Mouse (Mus musculus): ENCODE measurements around the gene Skiv2l. TPM values are rescaled to one million over a fixed set of nuclear protein-coding genes. Genes with fewer than 3 reads are reported as not detected.

Skiv2l gene
- polyA plus RNA-seq, 1 experiment from 2014 or later: 45.9 TPM

- Histone ChIP-seq H3K4me1 (replicated peaks; ENCODE audit: control insufficient read depth, insufficient read depth, low read length) (peaks cover 5% of the 10 kb centered on the region; the same call in 1 of the 2 replicates), H3K9ac (ENCODE audit: low read length) (no peak overlapping the region), H3K4me3 (ENCODE audit: low read depth, low read length) (no peak overlapping the region), H3K9me3 (ENCODE audit: control insufficient read depth, low read length) (no peaks in the 10 kb centered on the region), H3K36me3 (ENCODE audit: control insufficient read depth, insufficient read depth, low read length) (peaks cover 26% of the 10 kb centered on the region), H3K27ac (ENCODE audit: low read depth) (no peak overlapping the region), H3K4me2 (ENCODE audit: low read length) (no peak overlapping the region), H3K27me3 (replicated peaks; ENCODE audit: control insufficient read depth, insufficient read depth, low read length) (no peaks in the 10 kb centered on the region)
- ATAC-seq (replicated peaks; ENCODE audit: low FRiP score, low TSS enrichment, low read depth) (no peak), DNase-seq (ENCODE audit: low spot score) (no peak)
- 84% methylated on average over 9 of the region's 9 CpGs for WGBS
These were observed 10.5 kb upstream of the Skiv2l start for GRCm38 (mm10) chr17:34860514-34860913.

GRCm38 (mm10) chr17:34858670-34859069 is 8.7 kb upstream of the Skiv2l start:
- Histone ChIP-seq H3K36me3 (ENCODE audit: control insufficient read depth, insufficient read depth, low read length) (peaks cover 44% of the 10 kb centered on the region), H3K9ac (ENCODE audit: low read length) (no peak overlapping the region), H3K27me3 (replicated peaks; ENCODE audit: control insufficient read depth, insufficient read depth, low read length) (no peaks in the 10 kb centered on the region), H3K27ac (ENCODE audit: low read depth) (no peak overlapping the region), H3K9me3 (ENCODE audit: control insufficient read depth, low read length) (no peaks in the 10 kb centered on the region), H3K4me1 (replicated peaks; ENCODE audit: control insufficient read depth, insufficient read depth, low read length) (peaks cover 5% of the 10 kb centered on the region; the same call in 1 of the 2 replicates), H3K4me2 (ENCODE audit: low read length) (no peak overlapping the region), H3K4me3 (ENCODE audit: low read depth, low read length) (no peak overlapping the region)
- ATAC-seq (replicated peaks; ENCODE audit: low FRiP score, low TSS enrichment, low read depth) (no peak), DNase-seq (ENCODE audit: low spot score) (no peak)
- WGBS: 81% methylated on average over 4 of the region's 4 CpGs

GRCm38 (mm10) chr17:34855825-34856224 is 5.8 kb upstream of the Skiv2l start:
- Histone ChIP-seq H3K4me1 (replicated peaks; ENCODE audit: control insufficient read depth, insufficient read depth, low read length) (peaks cover 7% of the 10 kb centered on the region), H3K4me2 (ENCODE audit: low read length) (no peak overlapping the region), H3K4me3 (ENCODE audit: low read depth, low read length) (no peak overlapping the region), H3K27ac (ENCODE audit: low read depth) (no peak overlapping the region), H3K9me3 (ENCODE audit: control insufficient read depth, low read length) (no peaks in the 10 kb centered on the region), H3K27me3 (replicated peaks; ENCODE audit: control insufficient read depth, insufficient read depth, low read length) (no peaks in the 10 kb centered on the region), H3K9ac (ENCODE audit: low read length) (no peak overlapping the region), H3K36me3 (ENCODE audit: control insufficient read depth, insufficient read depth, low read length) (peaks cover 63% of the 10 kb centered on the region)
- WGBS: 37% methylated on average over 3 of the region's 3 CpGs
- peak; percentile 29; the same call in 1 of the 2 replicates for ATAC-seq (replicated peaks; ENCODE audit: low FRiP score, low TSS enrichment, low read depth)
- DNase-seq (ENCODE audit: low spot score): peak; percentile 75

- Histone ChIP-seq H3K4me2 (ENCODE audit: low read length) (no peak overlapping the region), H3K4me1 (replicated peaks; ENCODE audit: control insufficient read depth, insufficient read depth, low read length) (peaks cover 8% of the 10 kb centered on the region), H3K36me3 (ENCODE audit: control insufficient read depth, insufficient read depth, low read length) (peaks cover 63% of the 10 kb centered on the region), H3K27me3 (replicated peaks; ENCODE audit: control insufficient read depth, insufficient read depth, low read length) (no peaks in the 10 kb centered on the region), H3K9me3 (ENCODE audit: control insufficient read depth, low read length) (no peaks in the 10 kb centered on the region), H3K9ac (ENCODE audit: low read length) (no peak overlapping the region), H3K27ac (ENCODE audit: low read depth) (no peak overlapping the region), H3K4me3 (ENCODE audit: low read depth, low read length) (no peak overlapping the region)
- no peak for ATAC-seq (replicated peaks; ENCODE audit: low FRiP score, low TSS enrichment, low read depth)
- WGBS: 74% methylated on average over 3 of the region's 3 CpGs
- DNase-seq (ENCODE audit: low spot score): no peak
These were observed 4.8 kb upstream of the Skiv2l start for GRCm38 (mm10) chr17:34854761-34855160.

- no peak overlapping the region for H3K9ac ChIP-seq (ENCODE audit: low read length)
- no peak overlapping the region for H3K4me2 ChIP-seq (ENCODE audit: low read length)
- H3K4me3 ChIP-seq (ENCODE audit: low read depth, low read length): no peak overlapping the region
- H3K4me1 ChIP-seq (replicated peaks; ENCODE audit: control insufficient read depth, insufficient read depth, low read length): peaks cover 10% of the 10 kb centered on the region
- no peaks in the 10 kb centered on the region for H3K27me3 ChIP-seq (replicated peaks; ENCODE audit: control insufficient read depth, insufficient read depth, low read length)
- 79% methylated on average over 8 of the region's 8 CpGs for WGBS
- ATAC-seq (replicated peaks; ENCODE audit: low FRiP score, low TSS enrichment, low read depth) (no peak), DNase-seq (ENCODE audit: low spot score) (no peak)
- H3K36me3 ChIP-seq (ENCODE audit: control insufficient read depth, insufficient read depth, low read length): peaks cover 58% of the 10 kb centered on the region
- no peak overlapping the region for H3K27ac ChIP-seq (ENCODE audit: low read depth)
- H3K9me3 ChIP-seq (ENCODE audit: control insufficient read depth, low read length): no peaks in the 10 kb centered on the region
These were observed 3.5 kb upstream of the Skiv2l start for GRCm38 (mm10) chr17:34853511-34853910.

- WGBS: 1% methylated on average over 25 of the region's 25 CpGs
- Histone ChIP-seq H3K9ac (ENCODE audit: low read length) (peak overlapping the region; percentile 73), H3K4me2 (ENCODE audit: low read length) (peak overlapping the region; percentile 74), H3K36me3 (ENCODE audit: control insufficient read depth, insufficient read depth, low read length) (peaks cover 64% of the 10 kb centered on the region), H3K9me3 (ENCODE audit: control insufficient read depth, low read length) (no peaks in the 10 kb centered on the region), H3K27ac (ENCODE audit: low read depth) (peak overlapping the region; percentile 60), H3K27me3 (replicated peaks; ENCODE audit: control insufficient read depth, insufficient read depth, low read length) (no peaks in the 10 kb centered on the region), H3K4me1 (replicated peaks; ENCODE audit: control insufficient read depth, insufficient read depth, low read length) (peaks cover 10% of the 10 kb centered on the region), H3K4me3 (ENCODE audit: low read depth, low read length) (peak overlapping the region; percentile 88)
- ATAC-seq (replicated peaks; ENCODE audit: low FRiP score, low TSS enrichment, low read depth) (no peak), DNase-seq (ENCODE audit: low spot score) (no peak)
These were observed 611 bp upstream of the Skiv2l start for GRCm38 (mm10) chr17:34850517-34851125.

GRCm38 (mm10) chr17:34847615-34848014 is 2.4 kb downstream of the Skiv2l start:
- DNase-seq (ENCODE audit: low spot score): no peak
- Histone ChIP-seq H3K9ac (ENCODE audit: low read length) (no peak overlapping the region), H3K27ac (ENCODE audit: low read depth) (no peak overlapping the region), H3K36me3 (ENCODE audit: control insufficient read depth, insufficient read depth, low read length) (peaks cover 64% of the 10 kb centered on the region), H3K9me3 (ENCODE audit: control insufficient read depth, low read length) (no peaks in the 10 kb centered on the region), H3K4me3 (ENCODE audit: low read depth, low read length) (no peak overlapping the region), H3K27me3 (replicated peaks; ENCODE audit: control insufficient read depth, insufficient read depth, low read length) (no peaks in the 10 kb centered on the region), H3K4me2 (ENCODE audit: low read length) (no peak overlapping the region), H3K4me1 (replicated peaks; ENCODE audit: control insufficient read depth, insufficient read depth, low read length) (peaks cover 10% of the 10 kb centered on the region)
- 94% methylated on average over 7 of the region's 7 CpGs for WGBS
- ATAC-seq (replicated peaks; ENCODE audit: low FRiP score, low TSS enrichment, low read depth): no peak

GRCm38 (mm10) chr17:34847192-34847591 is 2.8 kb downstream of the Skiv2l start:
- 91% methylated on average over 6 of the region's 6 CpGs for WGBS
- Histone ChIP-seq H3K4me2 (ENCODE audit: low read length) (no peak overlapping the region), H3K9ac (ENCODE audit: low read length) (no peak overlapping the region), H3K4me1 (replicated peaks; ENCODE audit: control insufficient read depth, insufficient read depth, low read length) (peaks cover 10% of the 10 kb centered on the region), H3K4me3 (ENCODE audit: low read depth, low read length) (no peak overlapping the region), H3K9me3 (ENCODE audit: control insufficient read depth, low read length) (no peaks in the 10 kb centered on the region), H3K27me3 (replicated peaks; ENCODE audit: control insufficient read depth, insufficient read depth, low read length) (no peaks in the 10 kb centered on the region), H3K27ac (ENCODE audit: low read depth) (no peak overlapping the region), H3K36me3 (ENCODE audit: control insufficient read depth, insufficient read depth, low read length) (peaks cover 64% of the 10 kb centered on the region)
- DNase-seq (ENCODE audit: low spot score): no peak
- ATAC-seq (replicated peaks; ENCODE audit: low FRiP score, low TSS enrichment, low read depth): no peak

GRCm38 (mm10) chr17:34844884-34845283 is 5.1 kb downstream of the Skiv2l start:
- H3K36me3 ChIP-seq (ENCODE audit: control insufficient read depth, insufficient read depth, low read length): peaks cover 80% of the 10 kb centered on the region
- no peak overlapping the region for H3K4me2 ChIP-seq (ENCODE audit: low read length)
- peaks cover 3% of the 10 kb centered on the region; the same call in 1 of the 2 replicates for H3K4me1 ChIP-seq (replicated peaks; ENCODE audit: control insufficient read depth, insufficient read depth, low read length)
- H3K9ac ChIP-seq (ENCODE audit: low read length): no peak overlapping the region
- no peak overlapping the region for H3K4me3 ChIP-seq (ENCODE audit: low read depth, low read length)
- no peak for DNase-seq (ENCODE audit: low spot score)
- WGBS: 92% methylated on average over 13 of the region's 13 CpGs
- H3K27ac ChIP-seq (ENCODE audit: low read depth): no peak overlapping the region
- ATAC-seq (replicated peaks; ENCODE audit: low FRiP score, low TSS enrichment, low read depth): no peak
- no peaks in the 10 kb centered on the region for H3K9me3 ChIP-seq (ENCODE audit: control insufficient read depth, low read length)
- H3K27me3 ChIP-seq (replicated peaks; ENCODE audit: control insufficient read depth, insufficient read depth, low read length): no peaks in the 10 kb centered on the region
